Comparison of ENCODE assay signal across 8 mouse cellular contexts in genomic region chr13:111724811-111725164, GRCm38 (mm10). TPM values are rescaled to one million over a fixed set of nuclear protein-coding genes. Genes with fewer than 3 reads are reported as not detected.
DNase-seq lines count a peak whose midpoint lies in the region; ATAC-seq and TF ChIP-seq lines count a peak whose summit lies in the region.

No protein-coding gene starts in this region.

- DNase-seq in heart, postnatal 14 days: no peak
- DNase-seq in urinary bladder, postnatal 25 days (ENCODE audit: low spot score): no peak
- DNase-seq in gastrocnemius, adult 8-10 months (ENCODE audit: low spot score in 2 of 2): no peak
- DNase-seq in left cerebral cortex, adult 18-20 months (ENCODE audit: low spot score in 2 of 2): no peak

- TF ChIP-seq CTCF in E14TG2a.4 (conservative IDR thresholded peaks at IDR 0.05; ENCODE audit: low read length): no peak

- no peaks in the 10 kb centered on the region for H3K79me2 ChIP-seq in macrophage (ENCODE audit: inconsistent target)

- H3K36me3 ChIP-seq in heart, embryonic 11.5 days (ENCODE audit: control insufficient read depth, insufficient read depth, low read length): no peaks in the 10 kb centered on the region
- peaks cover 3% of the 10 kb centered on the region; the same call in 1 of the 2 replicates for H3K36me3 ChIP-seq in E14TG2a.4 (ENCODE audit: insufficient read depth, low read length)
- no peaks in the 10 kb centered on the region for H3K36me3 ChIP-seq in forebrain, embryonic 16.5 days (ENCODE audit: control insufficient read depth, insufficient read depth)
- H3K36me3 ChIP-seq in macrophage (ENCODE audit: inconsistent target): no peaks in the 10 kb centered on the region

- 0 out of 2 replicates have a peak, but pooled peaks cover 2% of the 10 kb centered on the region for H3K4me1 ChIP-seq in heart, embryonic 11.5 days (ENCODE audit: control insufficient read depth, insufficient read depth, low read length)
- H3K4me1 ChIP-seq in E14TG2a.4 (replicated peaks; ENCODE audit: low read depth, low read length): peaks cover 23% of the 10 kb centered on the region
- H3K4me1 ChIP-seq in forebrain, embryonic 16.5 days (replicated peaks; ENCODE audit: control insufficient read depth, insufficient read depth, low read length): peaks cover 7% of the 10 kb centered on the region

- H3K9me3 ChIP-seq in heart, embryonic 11.5 days (replicated peaks; ENCODE audit: control insufficient read depth, low read length): peaks cover 4% of the 10 kb centered on the region
- peaks cover 23% of the 10 kb centered on the region for H3K9me3 ChIP-seq in E14TG2a.4 (ENCODE audit: low read length)
- H3K9me3 ChIP-seq in forebrain, embryonic 16.5 days (ENCODE audit: control insufficient read depth, low read length): 0 out of 2 replicates have a peak, but pooled peaks cover 4% of the 10 kb centered on the region

- H3K4me3 ChIP-seq in heart, embryonic 11.5 days (ENCODE audit: low read depth, low read length): peak overlapping the region; percentile 66
- H3K4me3 ChIP-seq in E14TG2a.4 (replicated peaks; ENCODE audit: low read length) (peak overlapping the region; percentile 87), macrophage (ENCODE audit: inconsistent target) (peak overlapping the region; percentile 58)
- peak overlapping the region; percentile 75 for H3K4me3 ChIP-seq in forebrain, embryonic 16.5 days (replicated peaks; ENCODE audit: low read length)

- intact Hi-C loops in heart, postnatal 14 days (cut with DNase I): loop anchor here (5.0 kb wide), 2 partner anchors 37 to 237 kb away; no protein-coding TSS in a partner anchor

- peak overlapping the region; percentile 74 for H3K9ac ChIP-seq in heart, embryonic 11.5 days (ENCODE audit: low read depth, low read length)
- peak overlapping the region; percentile 36; the same call in 1 of the 2 replicates for H3K9ac ChIP-seq in forebrain, embryonic 16.5 days (replicated peaks; ENCODE audit: low read depth, low read length)

- H3K27ac ChIP-seq in heart, embryonic 11.5 days (ENCODE audit: low read depth, low read length): peak overlapping the region; percentile 62
- no peak overlapping the region for H3K27ac ChIP-seq in forebrain, embryonic 16.5 days (ENCODE audit: low read length)
- peak overlapping the region; percentile 25; the same call in 1 of the 2 replicates for H3K27ac ChIP-seq in macrophage

- no peak; the same call in 1 of the 2 replicates for ATAC-seq in heart, embryonic 11.5 days (replicated peaks; ENCODE audit: insufficient number of reproducible peaks, low FRiP score, low TSS enrichment)
- ATAC-seq in forebrain, embryonic 16.5 days: peak; percentile 22

- under 1% methylated on average over 18 of the region's 18 CpGs for WGBS in heart, embryonic 11.5 days (ENCODE audit: insufficient replicate concordance)
- WGBS in forebrain, embryonic 16.5 days: 0% methylated on average over 18 of the region's 18 CpGs
- WGBS in macrophage (ENCODE audit: missing documents): 0% methylated on average over 18 of the region's 18 CpGs

- H3K27me3 ChIP-seq in heart, embryonic 11.5 days (ENCODE audit: control insufficient read depth, insufficient read depth, low read length): no peaks in the 10 kb centered on the region
- H3K27me3 ChIP-seq in E14TG2a.4 (ENCODE audit: insufficient read depth, low read length): no peaks in the 10 kb centered on the region
- no peaks in the 10 kb centered on the region for H3K27me3 ChIP-seq in forebrain, embryonic 16.5 days (replicated peaks; ENCODE audit: control insufficient read depth, insufficient read depth, low read length)

- peak overlapping the region; percentile 82 for H3K4me2 ChIP-seq in heart, embryonic 11.5 days
- H3K4me2 ChIP-seq in forebrain, embryonic 16.5 days (ENCODE audit: low read length): peak overlapping the region; percentile 91

RNA-seq across cellular contexts. Expression of gene Mier3, which starts 44.0 kb away (rescaled TPM):
- polyA plus RNA-seq in heart, embryonic 11.5 days (2014; fragmentation: Nextera tagmentation; extraction: Ambion mirVana): 16.3 and 16.8 TPM in 2 replicates
- 10 to 100 TPM; 18.5 to 22.4 TPM for total RNA-seq in heart, postnatal 14 days (2021)
- polyA plus RNA-seq in forebrain, embryonic 16.5 days (2015; fragmentation: Nextera tagmentation; extraction: Ambion mirVana): 21.1 and 24.4 TPM in 2 replicates
- 100 to 1,000 TPM in 3 of 26 experiments, 10 to 100 TPM in 23; 38.3 to 211 (median 58.2) TPM for total RNA-seq in macrophage (2018; cell fraction: chromatin; rRNA removed)
- total RNA-seq in macrophage (2018; cell fraction: cytosol; rRNA removed): 10 to 100 TPM in 25 of 26 experiments, 1 to 10 TPM in 1; 9.6 to 37.1 (median 13.9) TPM
- total RNA-seq in macrophage (2018; cell fraction: nucleus; rRNA removed): 100 to 1,000 TPM in 1 of 26 experiments, 10 to 100 TPM in 25; 15.1 to 153 (median 38.1) TPM
- polyA plus RNA-seq in macrophage (2018): 5.9 to 6.8 TPM (median 6.0 TPM) in 3 replicates
- total RNA-seq in gastrocnemius, adult 8-10 months (2022): 10 to 100 TPM in 1 of 4 experiments, 1 to 10 TPM in 3; 6.9 to 10.2 (median 9.1) TPM
- total RNA-seq in left cerebral cortex, adult 18-20 months (2021): 10 to 100 TPM; 28.0 to 31.6 TPM
